Mouse (Mus musculus) Muller cell, postnatal 12 days (primary cell): ENCODE measurements around the gene Nfx1.

ENCODE experiments used
- DNase-seq: peaks from one replicate; pipeline ENCODE4 v3.0.0-alpha.2; 2015; ENCODE audit errors: inconsistent ontology term

The Nfx1 gene

DNA sequence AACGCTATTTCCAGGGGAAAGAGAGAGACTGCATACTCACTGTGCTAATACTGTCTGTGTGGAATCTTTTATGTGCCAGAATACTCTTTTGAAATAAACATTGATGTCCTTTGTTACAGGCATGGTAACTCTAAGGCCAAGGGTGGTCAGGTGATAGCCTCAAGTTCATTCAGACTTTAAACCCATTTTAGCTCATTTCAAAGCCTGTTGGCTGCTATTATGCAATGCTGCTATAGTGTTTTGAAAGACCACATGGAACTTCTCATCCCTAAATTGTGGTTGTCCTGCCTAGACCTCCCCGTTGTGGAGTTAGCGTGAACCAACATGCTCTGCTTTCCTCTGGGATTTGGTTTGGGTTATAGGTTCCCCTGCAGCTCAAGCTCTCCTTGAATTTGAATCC lies 5.0 kb downstream of the Nfx1 start:
- no peak for DNase-seq

DNA sequence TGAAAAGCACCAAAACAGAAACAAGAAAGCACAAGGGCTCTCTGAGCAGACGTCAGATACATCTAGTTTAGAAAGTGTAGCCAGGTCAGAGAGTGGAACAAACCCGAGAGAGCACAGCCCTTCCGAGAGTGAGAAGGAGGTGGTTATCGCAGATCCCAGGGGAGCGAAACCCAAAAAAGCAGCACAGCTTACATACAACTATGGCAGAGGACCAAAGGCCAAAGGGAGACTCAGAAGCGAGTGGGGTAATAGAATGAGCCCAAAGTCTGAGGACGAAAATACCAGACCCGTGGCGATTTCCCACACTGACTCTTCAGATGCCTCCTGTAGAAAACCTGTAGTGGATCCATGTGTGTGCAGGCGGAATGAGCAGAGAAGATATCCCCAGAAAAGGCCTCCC lies 5.9 kb downstream of the Nfx1 start:
- no peak for DNase-seq

GRCm38 (mm10) chr4:40979430-40979829 lies 8.7 kb downstream of the Nfx1 start:
- DNase-seq = no peak

DNA sequence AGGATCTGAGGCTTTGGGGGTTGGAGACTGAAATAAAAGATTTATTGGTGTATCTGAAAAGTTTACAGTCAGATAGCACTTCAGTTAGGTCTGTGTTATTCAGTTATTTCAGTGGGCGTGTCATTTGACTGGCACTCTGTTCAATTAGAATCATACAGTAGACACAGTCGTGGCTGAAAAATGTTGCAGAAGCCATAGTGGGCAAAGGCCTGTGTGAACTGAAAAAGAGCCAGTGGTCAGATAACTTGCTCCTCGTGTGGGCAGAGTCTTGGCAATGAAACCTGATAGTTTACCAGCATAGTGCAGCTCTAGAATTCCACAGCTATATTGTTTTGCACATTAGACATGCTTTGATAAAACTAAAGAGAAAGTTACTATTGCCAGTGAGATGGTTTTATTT lies 11.8 kb downstream of the Nfx1 start:
- DNase-seq = peak; percentile 74

- no peak for DNase-seq
Observed at GRCm38 (mm10) chr4:40983686-40984085, 13.0 kb downstream of the Nfx1 start.

- no peak for DNase-seq
Observed at GRCm38 (mm10) chr4:40989633-40990032, 18.9 kb downstream of the Nfx1 start.

- no peak for DNase-seq
Observed at GRCm38 (mm10) chr4:40996302-40996701, 25.6 kb downstream of the Nfx1 start.

- DNase-seq = no peak
Observed at GRCm38 (mm10) chr4:40997916-40998315, 27.2 kb downstream of the Nfx1 start.

- DNase-seq = no peak
Observed at GRCm38 (mm10) chr4:41000271-41000670, 29.6 kb downstream of the Nfx1 start.

DNA sequence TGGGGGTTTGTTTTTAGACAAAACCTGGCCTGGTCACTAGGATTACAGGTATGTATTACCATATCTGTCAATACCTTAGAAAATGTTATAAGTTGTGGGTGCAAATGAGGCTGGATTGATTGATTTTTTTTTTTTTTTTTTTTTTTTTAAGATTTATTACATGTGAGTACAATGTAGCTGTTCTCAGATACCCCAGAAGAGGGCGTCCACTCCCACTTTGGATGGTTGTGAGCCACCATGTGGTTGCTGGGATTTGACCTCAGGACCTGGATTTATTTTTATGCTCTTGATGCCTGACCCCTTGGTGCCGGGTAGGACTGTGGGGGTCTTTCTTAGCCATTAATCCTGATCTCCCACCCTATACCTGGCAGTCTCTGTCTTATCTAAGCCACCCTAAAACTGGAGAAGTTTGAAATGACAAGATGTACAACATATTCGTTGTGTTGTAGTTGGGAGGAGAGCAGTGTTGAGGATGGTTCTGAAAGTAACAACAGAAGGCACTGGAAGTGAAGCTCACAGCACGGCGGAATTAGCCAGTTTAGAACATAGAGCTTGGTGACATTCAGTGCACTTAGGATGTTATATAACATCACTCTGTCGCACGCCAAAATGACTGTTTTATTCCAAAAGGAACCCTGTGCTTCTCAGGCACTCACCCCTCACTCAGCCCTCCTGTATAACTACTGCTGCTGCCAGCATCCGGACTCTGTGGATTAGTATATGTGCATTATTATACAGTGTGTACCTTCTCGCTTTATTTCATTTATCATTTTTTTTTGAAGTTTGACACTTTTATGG lies 30.3 kb downstream of the Nfx1 start:
- DNase-seq = no peak

DNA sequence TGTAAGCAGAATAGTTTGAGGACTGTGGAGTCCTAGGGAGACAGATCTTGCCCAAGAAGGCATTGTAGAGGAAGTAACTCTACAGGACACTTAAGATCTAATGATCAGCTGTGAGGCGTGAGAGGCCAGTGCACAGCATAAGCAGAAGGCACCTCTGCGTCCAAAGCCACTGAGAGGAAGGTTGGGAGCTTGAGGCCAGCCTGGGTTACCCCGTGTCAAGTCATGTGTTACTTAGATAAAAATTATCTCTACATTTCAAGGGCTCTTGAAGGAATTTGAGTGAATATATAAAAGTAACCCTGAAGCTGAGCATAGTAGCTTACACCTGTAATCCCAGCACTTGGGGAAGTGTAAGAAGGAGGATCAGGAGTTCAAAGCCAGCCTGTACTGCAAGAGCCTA lies 42.6 kb downstream of the Nfx1 start:
- DNase-seq = no peak

DNA sequence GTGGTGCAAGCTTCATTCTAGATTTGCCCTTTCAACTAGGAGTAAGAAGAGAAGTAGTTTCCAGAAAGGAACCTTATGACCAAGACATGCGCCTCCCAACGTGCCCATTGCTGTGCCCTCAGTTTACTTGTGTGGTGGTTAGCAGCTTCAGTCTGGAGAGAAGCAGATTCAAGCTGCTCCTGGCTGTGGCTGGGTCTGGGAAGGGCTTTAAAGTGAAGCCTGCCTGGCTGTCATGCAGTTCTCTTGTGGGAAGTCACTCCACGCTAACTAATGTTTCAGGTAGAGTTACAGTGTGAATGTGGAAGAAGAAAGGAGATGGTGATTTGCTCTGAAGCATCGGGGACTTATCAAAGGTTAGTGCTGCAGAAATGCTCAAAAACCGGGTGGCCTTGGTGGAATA lies 45.1 kb downstream of the Nfx1 start:
- no peak for DNase-seq

DNA sequence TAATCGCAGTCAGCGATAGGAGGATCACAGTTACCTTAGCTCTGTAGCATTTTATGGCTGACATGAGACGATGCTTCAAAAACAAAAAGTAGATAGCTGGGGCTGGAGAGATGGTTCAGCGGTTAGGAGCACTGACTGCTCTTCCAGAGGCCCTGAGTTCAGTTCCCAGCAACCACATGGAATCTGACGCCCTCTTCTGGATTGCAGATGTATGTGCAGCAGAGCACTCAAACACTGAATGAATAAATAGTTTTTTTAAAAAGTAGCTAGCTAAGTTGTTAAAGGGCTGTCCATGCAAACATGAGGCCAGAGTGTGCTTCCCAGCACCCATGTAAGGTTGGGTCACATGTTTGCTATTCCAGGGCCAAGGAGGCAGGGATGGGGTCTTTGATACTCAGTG lies 50.4 kb downstream of the Nfx1 start:
- no peak for DNase-seq

GRCm38 (mm10) chr4:41026086-41026787 lies 55.5 kb downstream of the Nfx1 start:
- peak; percentile 61 for DNase-seq

DNA sequence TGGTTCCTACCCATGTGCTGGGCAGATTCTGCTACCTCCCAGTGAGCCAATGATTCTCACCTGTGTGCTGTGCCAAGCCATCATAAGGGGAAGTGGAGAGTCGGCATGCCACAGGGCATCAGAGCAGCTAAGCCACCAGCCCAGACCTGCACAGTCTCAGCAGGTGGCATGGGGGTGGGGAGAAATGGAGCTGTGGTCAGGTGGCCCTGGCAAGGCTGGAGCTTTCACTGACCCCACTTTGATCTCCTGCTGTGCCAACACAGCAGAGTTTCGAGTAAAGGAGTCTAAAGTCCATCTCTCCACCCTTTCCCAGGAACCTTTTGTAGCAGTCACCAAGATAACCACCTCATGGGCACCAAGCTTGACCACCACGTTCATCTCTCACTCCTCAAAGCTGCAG lies 57.2 kb downstream of the Nfx1 start:
- DNase-seq = no peak

- DNase-seq = no peak
Observed at GRCm38 (mm10) chr4:41028272-41028671, 57.6 kb downstream of the Nfx1 start.

- no peak for DNase-seq
Observed at GRCm38 (mm10) chr4:41029372-41029771, 58.7 kb downstream of the Nfx1 start.

- no peak for DNase-seq
Observed at GRCm38 (mm10) chr4:41031242-41031641, 60.5 kb downstream of the Nfx1 start.

DNA sequence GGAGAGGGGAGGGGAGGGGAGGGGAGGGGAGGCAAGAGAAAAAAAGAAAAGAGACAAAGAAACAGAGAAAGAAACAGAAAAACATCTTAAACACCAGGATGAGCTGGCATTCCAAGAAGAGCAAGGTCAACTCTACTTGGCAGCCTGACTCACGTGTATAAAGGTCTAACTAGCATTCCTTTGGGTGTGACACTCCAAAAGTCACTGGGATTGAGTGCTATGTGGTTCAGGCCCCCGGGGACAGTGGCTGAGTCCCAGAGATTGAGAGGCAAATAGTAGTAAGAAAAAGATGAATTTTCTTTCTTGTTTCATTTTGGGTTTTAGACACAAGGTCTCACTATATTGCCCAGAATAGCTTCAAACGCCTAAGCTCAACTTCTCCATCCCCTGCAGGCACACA lies 67.2 kb downstream of the Nfx1 start:
- no peak for DNase-seq

DNA sequence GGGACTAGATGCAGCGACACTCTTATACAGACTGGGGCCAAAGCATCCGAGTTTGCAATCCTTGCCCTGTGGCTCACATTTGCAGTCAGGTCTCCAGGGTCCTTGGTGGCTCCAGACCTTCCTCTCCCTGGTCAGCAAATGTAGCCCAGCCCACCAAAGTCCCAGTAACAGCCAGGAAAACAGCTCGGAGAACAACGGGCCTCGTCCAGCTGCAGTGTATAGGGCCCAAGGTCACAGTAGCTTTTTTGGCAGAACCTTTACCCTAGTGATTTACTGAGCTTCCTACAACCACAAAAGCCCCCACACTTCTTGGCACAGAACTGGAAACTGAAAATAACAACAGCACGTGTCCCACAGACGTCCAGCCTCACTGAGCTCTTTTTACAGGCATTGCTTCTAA lies 70.3 kb downstream of the Nfx1 start:
- no peak for DNase-seq

DNA sequence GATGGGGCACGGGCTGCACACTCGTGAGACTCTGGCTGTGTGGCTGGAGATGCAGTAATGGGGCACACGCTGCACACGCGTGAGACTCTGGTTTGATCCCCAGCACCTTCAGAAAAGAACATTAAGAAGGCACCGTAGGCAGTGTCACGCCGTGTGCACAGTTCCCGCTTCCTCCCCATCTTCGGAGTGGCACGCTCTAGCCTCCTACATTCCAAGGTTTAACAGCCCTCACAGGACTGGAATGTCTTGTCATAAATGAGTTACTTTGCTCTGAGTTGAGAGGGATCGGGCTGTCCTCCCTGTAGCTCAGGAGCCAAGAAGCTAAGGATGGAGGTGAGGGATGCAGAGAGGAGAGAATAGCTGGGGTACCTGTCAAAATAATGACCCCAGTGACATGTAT lies 72.2 kb downstream of the Nfx1 start:
- DNase-seq = no peak

GRCm38 (mm10) chr4:41043961-41044360 lies 73.3 kb downstream of the Nfx1 start:
- no peak for DNase-seq

- DNase-seq = no peak
Observed at GRCm38 (mm10) chr4:41045288-41045687, 74.6 kb downstream of the Nfx1 start.
